Mouse (Mus musculus) thymus, adult 2 months (tissue): Measurements from ENCODE around the gene Dclk1.

Experiments used
- CTCF ChIP-seq: fragments of 200-500 bp; IDR thresholded peaks from 2 replicates; pipeline ENCODE4 v1.5.1; 2012; ENCODE audit warnings: mild to moderate bottlenecking, control low read depth, low read length, moderate library complexity, borderline replicate concordance; ENCODE audit not compliant: control insufficient read depth, poor library complexity, insufficient read depth; ENCODE audit errors: extremely low read depth
- POLR2A ChIP-seq: fragments of 200-500 bp; IDR thresholded peaks from 2 replicates; pipeline ENCODE4 v1.6.1; 2012; ENCODE audit warnings: mild to moderate bottlenecking, low read length, control low read depth, moderate library complexity; ENCODE audit not compliant: control insufficient read depth, poor library complexity, insufficient read depth; ENCODE audit errors: extremely low read depth

GRCm38 (mm10) chr3:55242422-55243055 lies 375 bp downstream of the Dclk1 start:
- no peak for TF ChIP-seq CTCF
- TF ChIP-seq POLR2A, result no peak
